In the genomic region with DNA sequence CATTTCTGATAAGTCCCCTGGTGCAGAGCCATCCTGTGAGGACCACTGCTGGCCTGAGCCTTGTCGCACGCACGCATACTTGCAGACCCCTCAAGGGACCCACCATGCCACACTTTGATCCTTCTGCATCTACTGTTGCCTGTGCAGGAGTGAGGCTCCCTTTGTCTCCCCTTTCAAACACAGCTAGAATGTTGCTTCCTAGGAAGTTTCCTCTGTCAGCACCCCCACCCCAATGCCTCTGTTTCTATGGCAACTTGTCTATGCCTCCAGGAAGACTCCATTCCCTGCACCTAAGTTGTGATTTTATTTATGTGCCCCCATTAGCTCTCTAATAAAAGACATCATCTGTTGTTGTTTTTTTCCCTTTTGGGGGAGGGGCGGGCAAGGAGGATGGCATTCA, we compare ENCODE assay signal across 11 mouse cellular contexts.
A peak's percentile ranks its signal among the peaks of the same experiment; 100 is the strongest.
DNase-seq lines count a peak whose midpoint lies in the region; ATAC-seq lines count a peak whose summit lies in the region.
"Had no signal": no experiment of that assay in that cellular context is flagged by ENCODE, and none has a peak within 500 bp of the region (broad histone marks: within the 10 kb centered on the region; RNA-seq: fewer than 3 reads in every experiment).

No protein-coding gene starts in this region.

- WGBS in lung, embryonic 15.5 days: 83% methylated on average over 4 of the region's 4 CpGs
- WGBS in hindbrain, embryonic 10.5 days: 47% methylated on average over 4 of the region's 4 CpGs
- 57% methylated on average over 4 of the region's 4 CpGs for WGBS in midbrain, embryonic 10.5 days
- 89% methylated on average over 4 of the region's 4 CpGs for WGBS in stomach, embryonic 16.5 days

- H3K4me3 ChIP-seq in lung, embryonic 15.5 days: no peak overlapping the region
- no peak overlapping the region for H3K4me3 ChIP-seq in hindbrain, embryonic 10.5 days
- H3K4me3 ChIP-seq in midbrain, embryonic 10.5 days: no peak overlapping the region
- H3K4me3 ChIP-seq in stomach, embryonic 16.5 days (replicated peaks; ENCODE audit: low read length): no peak overlapping the region

- H3K27ac ChIP-seq in lung, embryonic 15.5 days: peak overlapping the region; percentile 83
- H3K27ac ChIP-seq in hindbrain, embryonic 10.5 days: peak overlapping the region; percentile 86
- H3K27ac ChIP-seq in midbrain, embryonic 10.5 days (replicated peaks): peak overlapping the region; percentile 73
- H3K27ac ChIP-seq in stomach, embryonic 16.5 days (ENCODE audit: low read length): peak overlapping the region; percentile 35; the same call in 1 of the 2 replicates

- H3K36me3 ChIP-seq in lung, embryonic 15.5 days: no peaks in the 10 kb centered on the region
- H3K36me3 ChIP-seq in hindbrain, embryonic 10.5 days: no peaks in the 10 kb centered on the region
- H3K36me3 ChIP-seq in midbrain, embryonic 10.5 days: no peaks in the 10 kb centered on the region
- H3K36me3 ChIP-seq in stomach, embryonic 16.5 days (ENCODE audit: control insufficient read depth, insufficient read depth, low read length): no peaks in the 10 kb centered on the region

- H3K27me3 ChIP-seq in lung, embryonic 15.5 days: no peaks in the 10 kb centered on the region
- no peaks in the 10 kb centered on the region for H3K27me3 ChIP-seq in hindbrain, embryonic 10.5 days (ENCODE audit: insufficient read depth, poor library complexity, severe bottlenecking)
- H3K27me3 ChIP-seq in midbrain, embryonic 10.5 days (ENCODE audit: low read depth, poor library complexity, severe bottlenecking): no peaks in the 10 kb centered on the region
- no peaks in the 10 kb centered on the region for H3K27me3 ChIP-seq in stomach, embryonic 16.5 days (ENCODE audit: control insufficient read depth, insufficient read depth, low read length)

- ATAC-seq in lung, embryonic 15.5 days (ENCODE audit: borderline replicate concordance, extremely low read depth, low FRiP score, low TSS enrichment): no peak
- ATAC-seq in stomach, embryonic 16.5 days (ENCODE audit: insufficient read depth, low FRiP score): no peak

- H3K9ac ChIP-seq in lung, embryonic 15.5 days: no peak overlapping the region
- H3K9ac ChIP-seq in stomach, embryonic 16.5 days (ENCODE audit: low read length): no peak overlapping the region

- DNase-seq in lung, postnatal 14 days: no peak
- peak; percentile 29 for DNase-seq in hindbrain, embryonic 10.5 days (ENCODE audit: low spot score)
- no peak for DNase-seq in midbrain, embryonic 10.5 days (ENCODE audit: low spot score)
- DNase-seq in right cerebral cortex, postnatal 25 days: no peak
- DNase-seq in kidney, postnatal 36 days: no peak
- no peak for DNase-seq in ovary, postnatal 36 days (ENCODE audit: low spot score)
- DNase-seq: cerebellum, postnatal 14 days; heart, adult 11 months; left cerebral cortex, postnatal 4 days had no signal

- peaks cover 70% of the 10 kb centered on the region for H3K4me1 ChIP-seq in lung, embryonic 15.5 days
- H3K4me1 ChIP-seq in hindbrain, embryonic 10.5 days (replicated peaks): peaks cover 98% of the 10 kb centered on the region
- peaks cover 89% of the 10 kb centered on the region for H3K4me1 ChIP-seq in midbrain, embryonic 10.5 days
- peaks cover 56% of the 10 kb centered on the region for H3K4me1 ChIP-seq in stomach, embryonic 16.5 days (ENCODE audit: control insufficient read depth, insufficient read depth, low read length)

- no peak overlapping the region for H3K4me2 ChIP-seq in lung, embryonic 15.5 days
- no peak overlapping the region for H3K4me2 ChIP-seq in stomach, embryonic 16.5 days (ENCODE audit: low read depth, low read length)

- H3K9me3 ChIP-seq in lung, embryonic 15.5 days: no peaks in the 10 kb centered on the region
- H3K9me3 ChIP-seq in hindbrain, embryonic 10.5 days: no peaks in the 10 kb centered on the region
- H3K9me3 ChIP-seq in midbrain, embryonic 10.5 days (replicated peaks): no peaks in the 10 kb centered on the region
- H3K9me3 ChIP-seq in stomach, embryonic 16.5 days (replicated peaks; ENCODE audit: control insufficient read depth, low read length): no peaks in the 10 kb centered on the region

Comparison
In these comparisons a context has a peak if more than half of its experiments do, and no peak if none do; other contexts are left out.
1. H3K27ac ChIP-seq: peak in every context shown above with its lines; median percentile 86 in hindbrain, embryonic 10.5 days; 83 in lung, embryonic 15.5 days; 73 in midbrain, embryonic 10.5 days; 35 in stomach, embryonic 16.5 days.